Mouse (Mus musculus) cortical plate, adult 2 months (tissue): ENCODE results near the gene Srek1.

Experiments used
- CTCF ChIP-seq: fragments of 200-500 bp; IDR thresholded peaks from 2 replicates; pipeline ENCODE4 v1.5.1; 2011; ENCODE audit warnings: mild to moderate bottlenecking, control low read depth, low read length; ENCODE audit not compliant: insufficient read depth; ENCODE audit errors: extremely low read depth
- POLR2A ChIP-seq: fragments of 200-500 bp; IDR thresholded peaks from 2 replicates; pipeline ENCODE4 v1.6.1; 2011; ENCODE audit warnings: mild to moderate bottlenecking, low read length, control low read depth; ENCODE audit not compliant: insufficient read depth; ENCODE audit errors: extremely low read depth

- TF ChIP-seq CTCF (no peak), POLR2A (no peak)
These were observed 1.5 kb downstream of the Srek1 start for GRCm38 (mm10) chr13:103772917-103773316.
